Mouse (Mus musculus) stomach, embryonic 14.5 days (tissue): ENCODE data around the gene Adad1. TPM values are rescaled to one million over a fixed set of nuclear protein-coding genes. Genes with fewer than 3 reads are reported as not detected.
A peak's percentile ranks its signal among the peaks of the same experiment; 100 is the strongest.

Experiments
- ATAC-seq: fragments of 200-750 bp; cut with Nextera tagmentation; 2 replicates; pipeline ENCODE4 v1.8.0; 2017; ENCODE audit warnings: low read depth, moderate TSS enrichment; ENCODE audit not compliant: insufficient number of reproducible peaks, insufficient read depth, low FRiP score
- H3K27ac ChIP-seq: fragments of 300-500 bp; sonication (generic); 2 replicates; pipeline ENCODE4 v1.5.1; 2014; ENCODE audit warnings: mild to moderate bottlenecking, low read length, moderate library complexity, mixed read lengths
- H3K27me3 ChIP-seq: fragments of 300-500 bp; sonication (generic); 2 replicates; pipeline ENCODE4 v1.6.1; 2014; ENCODE audit warnings: low read length, control low read depth, mixed read lengths; ENCODE audit not compliant: control insufficient read depth, insufficient read depth
- H3K36me3 ChIP-seq: fragments of 300-500 bp; sonication (generic); 2 replicates; pipeline ENCODE4 v1.6.1; 2014; ENCODE audit warnings: mild to moderate bottlenecking, control low read depth, low read length, moderate library complexity, mixed read lengths; ENCODE audit not compliant: control insufficient read depth, insufficient read depth
- H3K4me1 ChIP-seq: fragments of 300-500 bp; sonication (generic); 2 replicates; pipeline ENCODE4 v1.6.1; 2014; ENCODE audit warnings: low read length, control low read depth, mixed read lengths; ENCODE audit not compliant: control insufficient read depth, insufficient read depth
- H3K4me2 ChIP-seq: fragments of 300-500 bp; sonication (generic); replicated peaks from 2 replicates; pipeline ENCODE4 v1.6.1; 2014; ENCODE audit warnings: low read depth, low read length, control low read depth
- H3K4me3 ChIP-seq: fragments of 300-500 bp; sonication (generic); 2 replicates; pipeline ENCODE4 v1.5.1; 2014; ENCODE audit warnings: low read depth, low read length, control low read depth
- H3K9ac ChIP-seq: fragments of 300-500 bp; sonication (generic); replicated peaks from 2 replicates; pipeline ENCODE4 v1.6.1; 2014; ENCODE audit warnings: low read depth, mild to moderate bottlenecking, control low read depth, low read length, moderate library complexity, mixed read lengths
- H3K9me3 ChIP-seq: fragments of 300-500 bp; sonication (generic); 2 replicates; pipeline ENCODE4 v1.6.1; 2016; ENCODE audit warnings: low read depth, low read length, control low read depth; ENCODE audit not compliant: control insufficient read depth
- WGBS: fragments of 180-500 bp; shearing (Covaris S2); extraction: QIAGEN DNeasy Blood & Tissue Kit; methylation state at CpG from one replicate; pipeline ENCODE4 v1.1.7; 2014; 5-methylcytosine and 5-hydroxymethylcytosine counted together
- polyA plus RNA-seq: library from polyadenylated mRNA; unstranded; fragments of >200 nt; fragmentation: Nextera tagmentation; extraction: Ambion mirVana; gene quantifications from 2 replicates; pipeline ENCODE4 v1.2.1, GENCODE M21; 2014

Adad1 gene
- 0.23 and 1.1 TPM in 2 replicates for polyA plus RNA-seq

GRCm38 (mm10) chr3:37063406-37063805 lies at the start of gene Adad1:
Adad1 (plus strand) TSS chr3:37063527.
- H3K36me3 ChIP-seq, result no peaks in the 10 kb centered on the region
- peaks cover 8% of the 10 kb centered on the region; the same call in 1 of the 2 replicates for H3K9me3 ChIP-seq
- 62% methylated on average over 39 of the region's 39 CpGs for WGBS
- no peaks in the 10 kb centered on the region for H3K27me3 ChIP-seq
- no peak within 1 kb of the TSS for H3K27ac ChIP-seq
- H3K4me1 ChIP-seq, result no peaks in the 10 kb centered on the region
- H3K4me2 ChIP-seq, result peak within 1 kb of the TSS; percentile 35
- H3K4me3 ChIP-seq, result peak within 1 kb of the TSS; percentile 14
- no peak within 1 kb of the TSS for H3K9ac ChIP-seq
- no peak for ATAC-seq

GRCm38 (mm10) chr3:37037979-37038378 lies 25.3 kb upstream of the Adad1 start:
- H3K4me3 ChIP-seq, result no peak overlapping the region
- no peaks in the 10 kb centered on the region for H3K9me3 ChIP-seq
- H3K27me3 ChIP-seq, result no peaks in the 10 kb centered on the region
- no peak overlapping the region for H3K9ac ChIP-seq
- H3K27ac ChIP-seq, result no peak overlapping the region
- no peaks in the 10 kb centered on the region for H3K4me1 ChIP-seq
- ATAC-seq, result no peak
- WGBS, result 93% methylated on average over 2 of the region's 2 CpGs
- H3K4me2 ChIP-seq, result no peak overlapping the region
- peaks cover 18% of the 10 kb centered on the region for H3K36me3 ChIP-seq

DNA sequence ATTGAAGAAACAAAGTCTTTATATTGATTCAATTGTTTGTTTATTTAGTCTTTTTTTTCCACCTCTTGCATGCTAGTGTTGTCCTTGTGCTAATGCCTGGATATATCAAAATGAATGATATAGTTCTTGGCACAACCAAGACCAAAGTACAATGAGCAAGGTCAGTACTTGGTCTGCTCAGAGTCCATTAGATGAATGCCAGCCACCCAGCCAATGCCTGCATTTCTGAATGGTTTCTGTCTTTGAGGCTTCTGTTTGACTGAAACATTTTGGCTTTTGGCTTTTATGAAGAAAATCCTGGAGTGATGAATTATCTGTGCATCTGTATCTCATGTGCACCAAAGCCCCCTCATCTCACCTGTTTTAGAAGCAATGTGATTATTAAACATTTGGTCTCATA lies 23.5 kb upstream of the Adad1 start:
- Histone ChIP-seq H3K4me3 (no peak overlapping the region), H3K4me1 (no peaks in the 10 kb centered on the region), H3K9ac (no peak overlapping the region), H3K36me3 (peaks cover 20% of the 10 kb centered on the region), H3K27me3 (no peaks in the 10 kb centered on the region), H3K9me3 (no peaks in the 10 kb centered on the region), H3K4me2 (no peak overlapping the region), H3K27ac (no peak overlapping the region)
- ATAC-seq, result no peak

- WGBS, result 94% methylated on average over 1 of the region's 1 CpGs
- ATAC-seq, result no peak
- Histone ChIP-seq H3K27ac (no peak overlapping the region), H3K9ac (no peak overlapping the region), H3K4me2 (no peak overlapping the region), H3K4me1 (no peaks in the 10 kb centered on the region), H3K4me3 (no peak overlapping the region), H3K9me3 (no peaks in the 10 kb centered on the region), H3K36me3 (peaks cover 18% of the 10 kb centered on the region), H3K27me3 (no peaks in the 10 kb centered on the region)
These were observed 11.8 kb upstream of the Adad1 start for GRCm38 (mm10) chr3:37051491-37051890.

DNA sequence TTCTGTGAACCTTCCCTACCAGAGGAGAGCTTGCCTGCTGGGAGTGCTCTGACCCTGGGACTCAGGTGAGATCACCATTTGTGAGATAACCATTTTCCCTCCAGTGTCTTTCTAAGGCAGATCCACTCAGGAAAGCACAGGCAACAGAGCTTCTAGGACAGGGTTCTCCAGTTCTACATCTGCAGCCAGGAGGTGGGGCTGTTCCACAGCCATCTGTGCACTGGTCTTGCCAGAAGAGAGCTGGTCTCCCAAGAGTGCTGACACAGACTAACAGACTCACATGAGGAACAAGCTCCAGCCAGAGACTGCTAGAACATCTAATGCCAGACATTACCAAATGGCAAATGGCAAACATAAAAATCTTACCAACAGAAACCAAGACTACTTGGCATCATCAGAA lies 9.9 kb downstream of the Adad1 start:
- no peak overlapping the region for H3K4me3 ChIP-seq
- no peaks in the 10 kb centered on the region for H3K36me3 ChIP-seq
- H3K4me2 ChIP-seq, result no peak overlapping the region
- no peak overlapping the region for H3K9ac ChIP-seq
- no peaks in the 10 kb centered on the region for H3K27me3 ChIP-seq
- ATAC-seq, result no peak
- no peaks in the 10 kb centered on the region for H3K9me3 ChIP-seq
- H3K4me1 ChIP-seq, result no peaks in the 10 kb centered on the region
- no peak overlapping the region for H3K27ac ChIP-seq

- Histone ChIP-seq H3K4me3 (no peak overlapping the region), H3K4me2 (no peak overlapping the region), H3K36me3 (no peaks in the 10 kb centered on the region), H3K27ac (no peak overlapping the region), H3K9me3 (no peaks in the 10 kb centered on the region), H3K4me1 (no peaks in the 10 kb centered on the region), H3K27me3 (no peaks in the 10 kb centered on the region), H3K9ac (no peak overlapping the region)
- 55% methylated on average over 4 of the region's 4 CpGs for WGBS
- no peak for ATAC-seq
These were observed 21.5 kb downstream of the Adad1 start for GRCm38 (mm10) chr3:37084860-37085259.

DNA sequence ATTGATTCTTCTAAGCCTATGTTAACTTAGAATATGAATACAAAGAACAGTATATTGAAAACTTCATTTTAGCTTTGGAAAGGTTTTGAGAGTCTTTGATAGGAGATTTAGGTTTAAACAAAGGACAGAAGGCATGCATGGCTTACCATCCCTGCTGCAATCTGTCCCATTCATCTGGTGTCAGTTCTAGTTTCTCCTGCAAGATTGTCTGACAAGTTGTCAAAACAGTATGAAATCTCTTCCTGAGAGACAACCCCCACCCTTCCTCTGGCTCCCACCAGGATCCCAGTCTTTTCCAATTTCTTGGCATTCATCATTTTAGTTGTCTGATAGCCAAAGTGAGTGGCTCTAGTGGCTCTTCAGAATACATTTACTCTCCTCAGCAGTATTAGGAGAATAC lies 27.4 kb downstream of the Adad1 start:
- no peak for ATAC-seq

DNA sequence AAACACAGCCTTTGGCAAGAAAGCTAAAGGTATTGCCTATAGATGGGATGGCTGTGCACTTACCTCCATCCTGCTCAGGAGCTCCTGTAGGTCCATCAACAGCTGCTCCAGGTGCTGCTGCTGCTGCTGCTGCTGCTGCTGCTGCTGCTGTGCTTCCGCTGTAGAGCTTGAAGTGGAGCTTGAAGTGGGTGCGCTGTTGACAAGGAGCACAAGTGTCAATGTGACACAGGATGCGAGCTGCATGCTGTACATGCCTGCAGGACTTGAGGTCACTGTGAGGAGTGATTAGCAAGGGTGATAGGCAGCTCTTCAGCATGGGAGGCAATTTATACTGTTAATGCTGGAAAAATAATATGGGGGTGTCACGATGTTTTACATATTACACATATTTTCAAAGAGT lies 62.3 kb downstream of the Adad1 start, which contains the start of gene Il2:
Gene Il2 (minus strand): TSS at position 305 of the 400 bp plus-strand sequence.
- Histone ChIP-seq H3K27me3 (no peaks in the 10 kb centered on the region), H3K27ac (no peak within 1 kb of the TSS), H3K9me3 (no peaks in the 10 kb centered on the region), H3K9ac (no peak within 1 kb of the TSS), H3K36me3 (no peaks in the 10 kb centered on the region), H3K4me1 (0 out of 2 replicates have a peak, but pooled peaks cover 5% of the 10 kb centered on the region), H3K4me3 (no peak within 1 kb of the TSS), H3K4me2 (no peak within 1 kb of the TSS)
- ATAC-seq, result no peak
- WGBS, result 75% methylated on average over 4 of the region's 4 CpGs

More for the DNA sequence above, 27.4 kb downstream of the Adad1 start:
- H3K4me2 ChIP-seq, result no peak overlapping the region
- H3K9me3 ChIP-seq, result no peaks in the 10 kb centered on the region
- no peaks in the 10 kb centered on the region for H3K27me3 ChIP-seq
- no peak overlapping the region for H3K27ac ChIP-seq
- no peaks in the 10 kb centered on the region for H3K4me1 ChIP-seq
- H3K36me3 ChIP-seq, result no peaks in the 10 kb centered on the region
- H3K9ac ChIP-seq, result no peak overlapping the region
- H3K4me3 ChIP-seq, result no peak overlapping the region

GRCm38 (mm10) chr3:37126162-37126561 lies 62.8 kb downstream of the Adad1 start:
- no peak overlapping the region for H3K4me2 ChIP-seq
- 0 out of 2 replicates have a peak, but pooled peaks cover 5% of the 10 kb centered on the region for H3K4me1 ChIP-seq
- H3K27me3 ChIP-seq, result no peaks in the 10 kb centered on the region
- H3K36me3 ChIP-seq, result no peaks in the 10 kb centered on the region
- WGBS, result 50% methylated on average over 4 of the region's 4 CpGs
- no peak overlapping the region for H3K4me3 ChIP-seq
- H3K9me3 ChIP-seq, result no peaks in the 10 kb centered on the region
- H3K27ac ChIP-seq, result no peak overlapping the region
- ATAC-seq, result no peak
- no peak overlapping the region for H3K9ac ChIP-seq
